Mouse (Mus musculus) kidney, postnatal 0 days (tissue): ENCODE measurements at regions not wholly inside any gene's neighbourhood (a gene's known extent, or its start where the extent isn't known, plus 50 kb on each side); places are given as distances from the start of the nearest gene placed in this dataset.
"Not testable (repeated sequence)": the region's sequence is repeated elsewhere in the genome, so short reads cannot be mapped to it uniquely, and the experiment has no call there.

ENCODE experiments used
- ATAC-seq: fragments of 200-750 bp; cut with Nextera tagmentation; replicated peaks from 2 replicates; pipeline ENCODE4 v1.8.0; 2017; ENCODE audit warnings: low read depth, moderate number of reproducible peaks, moderate TSS enrichment, moderate library complexity; ENCODE audit not compliant: low FRiP score
- DNase-seq: peaks from one replicate; pipeline ENCODE4 v3.0.0-alpha.2; 2016; ENCODE audit warnings: low spot score
- H3K27ac ChIP-seq: fragments of 300-500 bp; sonication (generic); 2 replicates; pipeline ENCODE4 v1.5.1; 2014; ENCODE audit warnings: mild to moderate bottlenecking
- H3K27me3 ChIP-seq: fragments of 300-500 bp; sonication (generic); 2 replicates; pipeline ENCODE4 v1.6.1; 2014; ENCODE audit warnings: low read length, mixed read lengths; ENCODE audit not compliant: insufficient read depth
- H3K36me3 ChIP-seq: fragments of 300-500 bp; sonication (generic); 2 replicates; pipeline ENCODE4 v1.6.1; 2014; ENCODE audit warnings: low read length, mixed read lengths; ENCODE audit not compliant: insufficient read depth
- H3K4me1 ChIP-seq: fragments of 300-500 bp; sonication (generic); replicated peaks from 2 replicates; pipeline ENCODE4 v1.6.1; 2014; ENCODE audit warnings: antibody characterized with exemption, low read length, mixed read lengths; ENCODE audit not compliant: insufficient read depth
- H3K4me2 ChIP-seq: fragments of 300-500 bp; sonication (generic); 2 replicates; pipeline ENCODE4 v1.6.1; 2014; ENCODE audit warnings: mild to moderate bottlenecking, low read length, moderate library complexity, mixed read lengths
- H3K4me3 ChIP-seq: fragments of 300-500 bp; sonication (generic); replicated peaks from 2 replicates; pipeline ENCODE4 v1.5.1; 2014; ENCODE audit warnings: low read depth, low read length
- H3K9ac ChIP-seq: fragments of 300-500 bp; sonication (generic); 2 replicates; pipeline ENCODE4 v1.6.1; 2014; ENCODE audit warnings: low read depth, low read length
- H3K9me3 ChIP-seq: fragments of 300-500 bp; sonication (generic); replicated peaks from 2 replicates; pipeline ENCODE4 v1.6.1; 2016; ENCODE audit warnings: low read length, inconsistent platforms, mixed read lengths
- CTCF ChIP-seq: IDR thresholded peaks from 2 replicates; pipeline ENCODE4 v1.5.1; 2016; ENCODE audit warnings: antibody characterized with exemption, low read depth, mild to moderate bottlenecking, moderate library complexity
- WGBS: fragments of 180-500 bp; shearing (Covaris S2); extraction: QIAGEN DNeasy Blood & Tissue Kit; methylation state at CpG from one replicate; pipeline ENCODE4 v1.1.7; 2014; 5-methylcytosine and 5-hydroxymethylcytosine counted together

GRCm38 (mm10) chr11:12589757-12590373 is 125.1 kb upstream of the Cobl start:
- no peaks in the 10 kb centered on the region for H3K4me1 ChIP-seq
- no peak for DNase-seq
- WGBS, result 71% methylated on average over 7 of the region's 7 CpGs

GRCm38 (mm10) chr11:12584851-12585680 is 120.3 kb upstream of the Cobl start:
- not testable (repeated sequence) for ATAC-seq, H3K27ac ChIP-seq, H3K36me3 ChIP-seq, H3K4me2 ChIP-seq, DNase-seq, H3K9ac ChIP-seq, H3K27me3 ChIP-seq, H3K4me1 ChIP-seq, H3K9me3 ChIP-seq, H3K4me3 ChIP-seq
- 71% methylated on average over 2 of the region's 2 CpGs for WGBS

More at GRCm38 (mm10) chr11:12589757-12590373, 125.1 kb upstream of the Cobl start:
- Histone ChIP-seq H3K27ac (no peak overlapping the region), H3K36me3 (no peaks in the 10 kb centered on the region), H3K9ac (no peak overlapping the region), H3K4me2 (no peak overlapping the region), H3K27me3 (no peaks in the 10 kb centered on the region), H3K4me3 (no peak overlapping the region), H3K9me3 (no peaks in the 10 kb centered on the region)
- ATAC-seq, result no peak
- TF ChIP-seq CTCF, result no peak

- H3K4me1 ChIP-seq, result no peaks in the 10 kb centered on the region
- WGBS, result 30% methylated on average over 14 of the region's 14 CpGs
- no peaks in the 10 kb centered on the region for H3K9me3 ChIP-seq
- no peak overlapping the region for H3K9ac ChIP-seq
- peak; percentile 45 for DNase-seq
- H3K4me2 ChIP-seq, result no peak overlapping the region
- H3K27ac ChIP-seq, result no peak overlapping the region
- no peaks in the 10 kb centered on the region for H3K27me3 ChIP-seq
- H3K36me3 ChIP-seq, result no peaks in the 10 kb centered on the region
- no peak for ATAC-seq
- no peak overlapping the region for H3K4me3 ChIP-seq
- peak; percentile 83 for TF ChIP-seq CTCF
Observed at GRCm38 (mm10) chr11:12578999-12579576, 114.3 kb upstream of the Cobl start.

- H3K27ac ChIP-seq, result no peak overlapping the region
- no peak for ATAC-seq
- no peaks in the 10 kb centered on the region for H3K9me3 ChIP-seq
- no peaks in the 10 kb centered on the region for H3K4me1 ChIP-seq
- no peak for TF ChIP-seq CTCF
- no peak overlapping the region for H3K4me3 ChIP-seq
- H3K9ac ChIP-seq, result no peak overlapping the region
- 62% methylated on average over 5 of the region's 5 CpGs for whole genome bisulfite sequencing
- no peak overlapping the region for H3K4me2 ChIP-seq
- no peaks in the 10 kb centered on the region for H3K27me3 ChIP-seq
- H3K36me3 ChIP-seq, result no peaks in the 10 kb centered on the region
- DNase-seq, result no peak
Observed at GRCm38 (mm10) chr11:12559663-12560062, 94.9 kb upstream of the Cobl start.

GRCm38 (mm10) chr11:12558995-12559633 is 94.4 kb upstream of the Cobl start:
- Histone ChIP-seq H3K4me1 (no peaks in the 10 kb centered on the region), H3K27me3 (no peaks in the 10 kb centered on the region), H3K36me3 (no peaks in the 10 kb centered on the region), H3K4me2 (no peak overlapping the region), H3K9me3 (no peaks in the 10 kb centered on the region), H3K9ac (no peak overlapping the region), H3K27ac (no peak overlapping the region), H3K4me3 (no peak overlapping the region)
- DNase-seq (peak; percentile 64), ATAC-seq (0 out of 2 replicates have a peak, but pooled peaks have one; percentile 40)
- peak; percentile 84 for TF ChIP-seq CTCF
- WGBS, result 22% methylated on average over 1 of the region's 1 CpGs

GRCm38 (mm10) chr11:12558176-12558575 is 93.4 kb upstream of the Cobl start:
- DNase-seq (no peak), ATAC-seq (no peak)
- Histone ChIP-seq H3K36me3 (no peaks in the 10 kb centered on the region), H3K27me3 (no peaks in the 10 kb centered on the region), H3K27ac (no peak overlapping the region), H3K9me3 (no peaks in the 10 kb centered on the region), H3K4me1 (no peaks in the 10 kb centered on the region), H3K9ac (no peak overlapping the region), H3K4me3 (no peak overlapping the region), H3K4me2 (no peak overlapping the region)
- 69% methylated on average over 8 of the region's 8 CpGs for WGBS
- no peak for TF ChIP-seq CTCF
